Mouse (Mus musculus) gastrocnemius, postnatal 10 days (tissue): ENCODE data around the gene Tssc4. TPM values are rescaled to one million over a fixed set of nuclear protein-coding genes. Genes with fewer than 3 reads are reported as not detected.

Experiments used
- DNase-seq: peaks from one replicate; pipeline ENCODE4 v3.0.0; 2021; ENCODE audit warnings: mixed read lengths
- long read RNA-seq, 2 experiments: library from polyadenylated mRNA; stranded (forward); transcript quantifications; one replicate each; pipeline ENCODE4 v2.0.0; 2021
- total RNA-seq, 2 experiments: library from RNA; stranded (reverse); gene quantifications; 2 replicates each; pipeline ENCODE4 v1.2.3; 2021

Gene Tssc4
- 10 to 100 TPM; 14.3 to 16.9 TPM for total RNA-seq
- long read RNA-seq, experiment 1, transcript Tssc4-207 (1 exons, 1,735 nt) = major isoform, 9 of 23 reads
- long read RNA-seq, experiment 1, transcript Tssc4-201 (3 exons, 1,519 nt) = minor isoform, 5 of 23 reads
- long read RNA-seq, experiment 1, transcript Tssc4-206 (3 exons, 1,364 nt) = minor isoform, 7 of 23 reads
- long read RNA-seq, experiment 1, partial matches to known transcripts = 0 of 23 reads
- long read RNA-seq, experiment 1, other reads (novel, unspliced or antisense) = 0 of 23 reads
- long read RNA-seq, experiment 2, transcript Tssc4-207 (1 exons, 1,735 nt) = major isoform, 5 of 14 reads
- long read RNA-seq, experiment 2, transcript Tssc4-206 (3 exons, 1,364 nt) = major isoform, 5 of 14 reads
- long read RNA-seq, experiment 2, partial matches to known transcripts = 0 of 14 reads
- long read RNA-seq, experiment 2, other reads (novel, unspliced or antisense) = 0 of 14 reads

- peak; percentile 95 for DNase-seq
Observed at GRCm38 (mm10) chr7:143068882-143069591, at the start of gene Tssc4. Gene Tssc4 (plus strand): TSS chr7:143069249.

DNA sequence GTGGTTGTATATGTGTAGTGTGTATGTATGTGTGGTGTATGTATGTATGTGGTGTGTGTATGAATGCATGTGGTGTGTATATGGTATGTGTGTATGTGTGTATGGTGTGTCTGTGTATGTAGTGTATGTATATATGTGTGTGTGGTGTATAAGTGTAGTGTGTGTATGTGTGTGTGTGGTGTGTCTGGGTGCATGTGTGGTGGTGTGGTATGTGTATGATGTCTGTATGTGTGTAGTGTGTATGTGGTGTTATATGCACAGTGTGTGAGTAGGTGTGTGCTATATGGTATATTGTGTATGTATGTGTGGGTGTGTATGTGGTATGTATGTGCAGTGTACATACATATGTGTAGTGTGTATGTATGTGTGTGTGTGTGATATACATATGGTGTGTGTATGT, 49.0 kb upstream of the Tssc4 start:
- DNase-seq = no peak

GRCm38 (mm10) chr7:143020764-143021163, 48.3 kb upstream of the Tssc4 start:
- no peak for DNase-seq

DNA sequence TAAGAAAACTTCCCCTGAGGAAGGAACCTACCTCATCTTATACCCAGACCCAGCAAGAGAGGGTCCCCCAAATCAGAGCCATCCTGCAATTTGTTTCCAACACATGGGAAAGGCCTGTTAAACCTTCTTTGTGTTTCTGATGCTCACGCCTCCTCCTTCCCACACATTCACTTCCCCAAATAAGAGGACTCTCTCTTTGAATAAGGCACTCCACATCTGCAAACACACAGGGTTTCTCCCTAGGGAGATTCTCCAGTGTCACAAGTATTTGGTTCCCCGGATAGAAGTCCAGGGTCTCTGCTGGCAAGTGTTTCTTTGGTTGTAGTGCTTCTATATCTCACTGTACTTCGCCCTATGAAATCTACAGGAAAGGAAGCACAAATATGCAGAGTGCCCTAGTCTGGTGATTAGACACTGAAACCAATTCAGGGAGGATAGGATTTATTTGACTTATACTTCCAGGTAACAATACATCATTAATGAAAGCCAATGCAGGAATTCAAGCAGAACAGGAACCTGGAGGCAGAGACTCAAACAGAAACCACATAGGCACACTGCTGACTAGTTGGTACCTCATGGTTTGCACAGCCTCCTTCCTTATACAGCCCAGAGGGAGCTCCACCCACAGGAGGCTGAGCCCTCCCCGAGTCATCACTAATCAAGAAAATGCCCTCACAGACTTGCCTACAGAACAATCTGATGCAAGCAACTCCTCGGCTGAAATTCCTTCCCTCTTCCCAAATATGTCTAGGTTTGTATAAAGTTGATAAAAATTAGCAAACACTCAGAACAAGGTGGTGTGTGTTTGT, 47.5 kb upstream of the Tssc4 start:
- no peak for DNase-seq

DNA sequence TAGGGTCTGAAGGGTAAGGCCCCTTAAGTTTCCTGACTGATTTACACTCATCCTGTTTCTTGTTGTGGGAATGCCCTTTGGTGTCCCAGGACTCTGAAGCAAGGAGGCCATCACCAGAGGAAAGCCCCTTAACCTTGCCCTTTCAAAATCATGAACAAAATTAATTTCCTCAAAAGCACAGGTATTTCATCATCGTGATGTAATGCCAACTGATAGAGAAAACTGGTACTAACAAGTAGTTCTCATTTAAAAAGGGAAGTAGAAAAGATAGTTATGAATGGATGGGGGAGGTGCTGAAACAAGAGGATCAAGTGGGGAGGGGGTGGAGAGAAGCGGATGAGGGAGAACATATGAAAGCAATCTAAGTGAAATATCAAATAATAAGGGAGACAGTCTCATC, 45.5 kb upstream of the Tssc4 start:
- no peak for DNase-seq

DNA sequence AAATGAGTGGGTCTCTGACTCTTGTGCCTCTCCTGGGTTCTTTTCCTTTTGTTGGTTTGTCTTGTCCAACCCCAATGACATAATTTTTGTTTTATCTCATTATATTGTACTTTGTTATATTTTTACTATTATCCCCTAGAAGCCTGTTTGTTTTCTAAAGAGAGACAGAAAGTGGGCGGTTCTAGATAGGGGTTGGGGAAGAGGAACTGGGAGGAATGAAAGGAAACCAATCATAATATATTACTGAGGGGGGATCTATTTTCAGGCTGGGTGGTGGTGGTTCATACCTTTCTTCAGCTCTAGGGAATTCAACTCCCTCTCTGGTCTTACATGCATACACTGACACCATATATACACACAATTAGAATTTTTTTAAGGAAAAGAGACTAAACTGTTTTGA, 44.8 kb upstream of the Tssc4 start:
- DNase-seq = no peak

DNA sequence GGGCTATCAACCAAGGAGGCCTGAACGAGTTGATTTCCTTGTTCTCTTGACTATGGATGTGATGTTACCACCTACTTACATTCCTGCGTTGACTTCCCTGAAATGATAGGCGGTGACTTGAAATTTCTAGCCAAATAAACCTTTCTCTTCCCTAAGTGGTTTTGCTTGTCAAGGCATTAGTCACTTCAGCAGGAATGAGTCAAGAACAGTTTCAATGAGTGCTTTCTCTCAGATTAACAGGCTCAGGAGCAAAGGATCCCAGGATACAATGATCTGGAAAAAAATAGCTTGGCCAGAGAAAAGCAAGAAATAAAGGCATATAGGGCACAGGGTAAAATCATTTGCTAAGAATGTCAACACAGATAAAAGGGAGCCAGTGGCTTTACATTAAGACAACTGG, 43.6 kb upstream of the Tssc4 start:
- DNase-seq = no peak

GRCm38 (mm10) chr7:143027196-143027595, 41.9 kb upstream of the Tssc4 start:
- no peak for DNase-seq

DNA sequence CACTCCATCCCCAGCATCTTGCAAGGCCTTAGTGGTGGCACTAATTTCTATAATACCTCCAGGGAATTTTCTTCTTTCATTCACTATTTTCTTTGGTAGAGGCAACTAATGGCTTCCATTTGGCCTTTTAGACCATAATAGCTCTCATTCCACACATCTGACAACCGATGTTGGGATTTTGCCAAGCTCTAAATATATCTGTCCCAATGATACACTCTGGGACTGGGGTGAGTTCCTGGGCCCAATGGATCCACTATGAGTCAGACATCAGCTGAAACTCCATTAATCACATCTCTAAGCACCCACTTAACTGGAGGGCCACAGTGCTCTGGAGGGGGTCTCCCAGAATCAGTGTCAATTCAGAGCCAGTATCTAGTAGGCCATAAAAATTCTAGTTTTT, 37.2 kb upstream of the Tssc4 start:
- DNase-seq = no peak

DNA sequence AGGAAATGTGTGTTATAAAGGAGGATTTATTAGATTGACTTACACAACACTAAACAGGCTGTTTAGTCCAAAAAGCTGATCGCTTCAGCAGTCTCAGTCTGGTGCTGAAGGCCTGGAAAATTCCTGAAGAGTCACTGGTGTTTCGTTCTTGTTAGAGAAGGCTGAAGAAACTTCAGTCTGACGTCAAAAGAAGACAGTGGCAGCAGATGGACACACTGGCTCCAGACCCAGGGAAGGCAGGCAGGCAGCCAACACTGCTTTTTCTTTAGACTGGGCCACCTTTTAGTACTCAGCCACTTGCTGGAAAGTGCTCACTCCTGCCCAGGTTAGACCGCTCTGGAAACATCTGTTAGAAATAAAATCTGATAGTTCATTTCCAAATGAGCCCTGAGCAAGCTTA, 35.5 kb upstream of the Tssc4 start:
- DNase-seq = no peak

DNA sequence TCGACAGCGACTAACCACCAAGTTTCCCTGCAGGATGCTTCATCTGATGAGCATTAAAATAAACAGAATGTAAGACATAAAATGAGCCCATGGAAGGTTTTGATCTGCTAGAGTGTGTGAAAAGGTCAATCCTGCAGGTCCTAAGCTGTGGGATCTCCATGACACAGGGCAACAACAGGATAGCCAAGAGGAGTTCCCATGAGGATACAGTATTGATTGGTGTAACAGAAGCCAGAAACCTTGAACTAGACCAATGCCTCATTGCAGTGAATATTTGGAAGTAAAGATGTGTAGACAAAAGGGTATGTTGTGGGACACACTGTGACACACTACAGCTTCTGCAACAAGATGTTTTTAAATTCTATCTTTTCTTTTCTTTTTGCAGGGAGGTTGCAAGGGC, 34.9 kb upstream of the Tssc4 start:
- DNase-seq = no peak

GRCm38 (mm10) chr7:143034519-143035450, 34.3 kb upstream of the Tssc4 start:
- no peak for DNase-seq

- no peak for DNase-seq
Observed at GRCm38 (mm10) chr7:143036787-143037186, 32.3 kb upstream of the Tssc4 start.

DNA sequence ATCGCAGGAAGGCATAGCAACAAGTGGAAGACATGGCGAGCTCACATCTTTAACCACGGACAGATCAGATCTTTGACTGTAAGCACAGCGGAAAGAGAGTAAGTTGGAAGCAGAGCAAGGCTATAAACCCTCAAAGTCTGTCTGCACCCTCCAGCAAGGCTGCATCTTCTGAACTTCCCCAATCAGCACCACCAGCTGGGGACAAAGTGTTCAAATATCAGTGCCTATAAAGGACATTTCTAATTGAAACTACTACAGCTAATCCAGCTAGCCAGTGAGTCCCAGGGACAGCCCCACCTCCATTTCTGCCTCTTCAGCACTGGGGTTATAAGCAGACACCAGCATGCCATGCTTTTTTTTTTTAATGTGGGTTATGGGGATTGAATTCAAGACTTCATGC, 31.7 kb upstream of the Tssc4 start:
- DNase-seq = no peak

DNA sequence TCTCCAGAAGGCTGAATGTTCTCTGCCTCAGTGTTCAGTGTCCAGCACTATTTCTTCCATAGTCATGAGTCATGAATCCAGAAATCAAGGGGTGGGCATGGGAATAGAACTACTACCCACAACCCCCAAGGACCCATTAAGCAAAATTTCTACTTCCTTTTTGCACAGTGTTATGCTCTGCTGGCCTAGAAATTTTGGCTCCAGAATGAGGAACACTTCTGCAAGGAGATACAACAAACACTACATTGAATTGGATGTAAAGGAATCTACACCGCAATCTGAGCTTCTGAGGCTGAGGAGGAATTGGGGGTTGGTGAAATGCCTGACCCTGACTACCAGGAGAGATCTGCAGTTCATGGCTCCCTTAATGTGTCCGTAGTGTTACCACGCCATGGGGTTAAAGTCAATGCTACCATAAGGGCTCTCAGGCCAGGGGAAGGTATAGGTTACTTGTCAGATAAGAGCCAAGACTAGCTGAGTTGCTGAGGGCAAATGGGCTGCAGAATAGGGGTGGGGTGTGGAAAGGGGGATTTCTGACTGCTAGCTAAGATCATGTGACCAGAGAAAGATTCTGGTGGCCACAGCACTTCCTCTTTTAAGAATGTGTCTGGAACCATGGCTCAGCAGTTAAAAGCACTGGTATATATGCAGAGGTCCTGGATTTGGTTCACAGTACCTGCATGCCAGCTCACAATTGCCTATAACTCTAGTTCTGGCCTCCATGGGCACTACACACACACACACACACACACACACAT, 30.7 kb upstream of the Tssc4 start:
- no peak for DNase-seq

- DNase-seq = no peak
Observed at GRCm38 (mm10) chr7:143040561-143040960, 28.5 kb upstream of the Tssc4 start.

- DNase-seq = no peak
Observed at GRCm38 (mm10) chr7:143041138-143041822, 27.8 kb upstream of the Tssc4 start.

DNA sequence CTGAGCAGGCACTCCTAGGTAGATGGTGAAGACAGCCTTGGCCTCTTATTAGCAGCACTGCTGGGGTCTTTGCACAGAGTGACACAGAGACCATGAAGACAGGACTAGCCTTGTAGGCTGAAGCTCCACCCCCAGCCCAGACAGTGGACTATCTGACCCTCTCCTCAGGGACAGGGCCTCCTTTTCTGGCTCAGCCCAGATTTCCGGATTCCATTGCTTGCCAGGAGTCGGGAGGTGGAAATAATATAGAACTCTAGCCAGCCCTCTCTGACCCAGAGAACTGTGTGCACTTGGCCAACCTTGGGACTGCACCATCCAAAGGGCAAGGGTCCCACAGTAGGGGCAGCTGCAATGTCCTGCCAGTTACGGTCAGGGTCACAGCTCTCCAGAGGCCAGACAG, 27.0 kb upstream of the Tssc4 start:
- no peak for DNase-seq

GRCm38 (mm10) chr7:143042897-143043300, 26.1 kb upstream of the Tssc4 start:
- no peak for DNase-seq
